Mouse (Mus musculus) G1E (cell line): ENCODE measurements around the gene Amz1.

Experiments used
- CTCF ChIP-seq: IDR thresholded peaks from 2 replicates; pipeline ENCODE4 v1.5.1; 2012; ENCODE audit warnings: low read depth, low read length, inconsistent platforms, mixed read lengths
- GATA1 ChIP-seq: IDR thresholded peaks from 2 replicates; pipeline ENCODE4 v1.6.1; 2012; ENCODE audit warnings: borderline replicate concordance, low read length, inconsistent platforms, mixed read lengths
- GATA2 ChIP-seq: IDR thresholded peaks from 2 replicates; pipeline ENCODE4 v1.6.1; 2012; ENCODE audit warnings: low read depth, low read length, inconsistent platforms, borderline replicate concordance
- TAL1 ChIP-seq: conservative IDR thresholded peaks from 2 replicates; pipeline ENCODE4 v1.6.1; 2012; ENCODE audit warnings: low read depth, low read length, inconsistent platforms, mixed read lengths

DNA sequence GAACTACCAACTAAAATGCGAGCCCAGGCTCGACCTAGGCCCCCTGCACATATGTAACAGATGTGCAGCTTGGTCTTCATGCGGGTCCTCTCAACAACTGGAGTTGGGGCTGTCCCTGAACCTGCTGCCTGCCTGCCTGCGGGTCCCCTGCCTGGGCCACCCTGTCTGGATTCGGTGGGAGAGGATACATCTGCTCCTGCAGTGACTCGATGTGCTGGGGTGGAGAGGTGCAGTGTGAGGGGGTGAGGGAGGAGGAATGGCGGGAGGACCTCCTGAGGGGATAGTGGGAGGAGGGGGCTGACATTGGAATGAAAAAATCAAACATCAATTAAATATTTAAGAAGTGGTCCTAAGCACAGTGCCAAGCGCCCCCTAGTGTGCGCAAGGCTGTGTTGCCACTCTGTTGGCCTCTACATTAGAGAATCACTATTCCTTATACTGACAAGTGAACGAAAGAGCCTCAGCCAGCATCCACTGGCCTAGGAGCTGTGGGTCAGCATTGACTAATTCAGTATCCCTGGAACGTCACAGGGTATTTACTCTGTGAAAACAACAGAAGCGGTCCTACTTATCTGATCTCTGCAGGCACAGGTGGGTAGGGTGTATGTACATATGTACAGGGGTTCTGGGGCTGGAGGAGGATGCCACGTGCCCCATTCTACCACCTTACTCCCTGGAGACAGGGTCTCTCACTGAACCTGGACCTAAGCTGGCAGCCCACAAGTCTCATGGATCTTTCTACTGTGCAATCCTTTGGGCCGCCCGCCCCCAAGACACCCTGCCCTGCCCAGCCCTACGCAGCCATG, 39.4 kb upstream of the Amz1 start:
- TF ChIP-seq CTCF (peak; percentile 84; the same call in 1 of the 2 replicates), TAL1 (no peak), GATA1 (no peak), GATA2 (no peak)
